Mouse (Mus musculus): ENCODE measurements around the gene Slc22a17. TPM values are rescaled to one million over a fixed set of nuclear protein-coding genes. Genes with fewer than 3 reads are reported as not detected.
"Not testable (repeated sequence)": the region's sequence is repeated elsewhere in the genome, so short reads cannot be mapped to it uniquely, and the experiment has no call there.

Slc22a17 gene
- 114 and 122 TPM in 2 replicates for polyA plus RNA-seq (2016; fragmentation: Nextera tagmentation; extraction: Ambion mirVana)

- peak within 1 kb of the TSS; percentile 94 for H3K9ac ChIP-seq
- H3K36me3 ChIP-seq, result peaks cover 52% of the 10 kb centered on the region
- peak within 1 kb of the TSS; percentile 80 for H3K4me3 ChIP-seq
- H3K4me2 ChIP-seq (replicated peaks), result peak within 1 kb of the TSS; percentile 86
- H3K9me3 ChIP-seq, result no peaks in the 10 kb centered on the region
- H3K4me1 ChIP-seq, result peaks cover 9% of the 10 kb centered on the region
- H3K27ac ChIP-seq, result peak within 1 kb of the TSS; percentile 86
- ATAC-seq (ENCODE audit: insufficient number of reproducible peaks, insufficient read depth, low FRiP score, low TSS enrichment), result peak; percentile 95
- under 1% methylated on average over 21 of the region's 28 CpGs for WGBS
- no peaks in the 10 kb centered on the region for H3K27me3 ChIP-seq
Observed at GRCm38 (mm10) chr14:54912886-54913285, at the start of gene Slc22a17. Slc22a17 (minus strand) TSS chr14:54913132.

- ATAC-seq (ENCODE audit: insufficient number of reproducible peaks, insufficient read depth, low FRiP score, low TSS enrichment), result no peak
- WGBS, result 80% methylated on average over 7 of the region's 7 CpGs
- H3K4me3 ChIP-seq, result no peak overlapping the region
Observed at GRCm38 (mm10) chr14:54962714-54963113, 49.8 kb upstream of the Slc22a17 start.

GRCm38 (mm10) chr14:54961487-54961886, 48.6 kb upstream of the Slc22a17 start:
- Histone ChIP-seq H3K27me3 (no peaks in the 10 kb centered on the region), H3K4me3 (no peak overlapping the region), H3K36me3 (no peaks in the 10 kb centered on the region), H3K9me3 (no peaks in the 10 kb centered on the region), H3K4me2 (replicated peaks) (no peak overlapping the region), H3K4me1 (no peaks in the 10 kb centered on the region), H3K9ac (no peak overlapping the region), H3K27ac (no peak overlapping the region)
- ATAC-seq (ENCODE audit: insufficient number of reproducible peaks, insufficient read depth, low FRiP score, low TSS enrichment), result no peak
- WGBS, result 73% methylated on average over 5 of the region's 5 CpGs

More at GRCm38 (mm10) chr14:54962714-54963113, 49.8 kb upstream of the Slc22a17 start:
- H3K9ac ChIP-seq, result no peak overlapping the region
- no peak overlapping the region for H3K27ac ChIP-seq
- no peaks in the 10 kb centered on the region for H3K4me1 ChIP-seq
- H3K36me3 ChIP-seq, result no peaks in the 10 kb centered on the region
- no peaks in the 10 kb centered on the region for H3K27me3 ChIP-seq
- no peaks in the 10 kb centered on the region for H3K9me3 ChIP-seq
- H3K4me2 ChIP-seq (replicated peaks), result no peak overlapping the region

- no peaks in the 10 kb centered on the region for H3K36me3 ChIP-seq
- H3K9me3 ChIP-seq, result no peaks in the 10 kb centered on the region
- no peak overlapping the region for H3K4me2 ChIP-seq (replicated peaks)
- H3K27me3 ChIP-seq, result no peaks in the 10 kb centered on the region
- H3K27ac ChIP-seq, result no peak overlapping the region
- WGBS, result 68% methylated on average over 10 of the region's 10 CpGs
- H3K4me3 ChIP-seq, result no peak overlapping the region
- ATAC-seq (ENCODE audit: insufficient number of reproducible peaks, insufficient read depth, low FRiP score, low TSS enrichment), result no peak; the same call in 1 of the 2 replicates
- no peaks in the 10 kb centered on the region for H3K4me1 ChIP-seq
- no peak overlapping the region for H3K9ac ChIP-seq
Observed at GRCm38 (mm10) chr14:54960769-54961168, 47.8 kb upstream of the Slc22a17 start.

- H3K4me3 ChIP-seq; H3K27me3 ChIP-seq; H3K4me1 ChIP-seq; H3K36me3 ChIP-seq; H3K27ac ChIP-seq; H3K9ac ChIP-seq; H3K4me2 ChIP-seq (replicated peaks); H3K9me3 ChIP-seq: not testable (repeated sequence)
- peak; percentile 54; the same call in 1 of the 2 replicates for ATAC-seq (ENCODE audit: insufficient number of reproducible peaks, insufficient read depth, low FRiP score, low TSS enrichment)
- 89% methylated on average over 12 of the region's 12 CpGs for WGBS
Observed at GRCm38 (mm10) chr14:54959853-54960613, 47.1 kb upstream of the Slc22a17 start.

- Histone ChIP-seq H3K27ac (no peak overlapping the region), H3K36me3 (no peaks in the 10 kb centered on the region), H3K4me1 (no peaks in the 10 kb centered on the region), H3K4me3 (no peak overlapping the region), H3K9ac (no peak overlapping the region), H3K27me3 (no peaks in the 10 kb centered on the region), H3K9me3 (no peaks in the 10 kb centered on the region), H3K4me2 (replicated peaks) (no peak overlapping the region)
- no peak for ATAC-seq (ENCODE audit: insufficient number of reproducible peaks, insufficient read depth, low FRiP score, low TSS enrichment)
- WGBS, result 93% methylated on average over 3 of the region's 3 CpGs
Observed at GRCm38 (mm10) chr14:54959197-54959596, 46.3 kb upstream of the Slc22a17 start.

- Histone ChIP-seq H3K9ac (no peak overlapping the region), H3K36me3 (no peaks in the 10 kb centered on the region), H3K4me3 (no peak overlapping the region), H3K9me3 (no peaks in the 10 kb centered on the region), H3K27ac (no peak overlapping the region), H3K4me2 (replicated peaks) (no peak overlapping the region), H3K27me3 (no peaks in the 10 kb centered on the region), H3K4me1 (no peaks in the 10 kb centered on the region)
- WGBS, result 83% methylated on average over 4 of the region's 4 CpGs
- ATAC-seq (ENCODE audit: insufficient number of reproducible peaks, insufficient read depth, low FRiP score, low TSS enrichment), result no peak
Observed at GRCm38 (mm10) chr14:54958503-54958902, 45.6 kb upstream of the Slc22a17 start.

- Histone ChIP-seq H3K36me3 (no peaks in the 10 kb centered on the region), H3K27me3 (no peaks in the 10 kb centered on the region), H3K4me2 (replicated peaks) (no peak overlapping the region), H3K4me3 (no peak overlapping the region), H3K9me3 (no peaks in the 10 kb centered on the region), H3K9ac (no peak overlapping the region), H3K4me1 (no peaks in the 10 kb centered on the region), H3K27ac (no peak overlapping the region)
- WGBS, result 87% methylated on average over 9 of the region's 9 CpGs
- no peak for ATAC-seq (ENCODE audit: insufficient number of reproducible peaks, insufficient read depth, low FRiP score, low TSS enrichment)
Observed at GRCm38 (mm10) chr14:54956533-54956932, 43.6 kb upstream of the Slc22a17 start.

GRCm38 (mm10) chr14:54955481-54955880, 42.5 kb upstream of the Slc22a17 start:
- H3K4me1 ChIP-seq, result no peaks in the 10 kb centered on the region
- no peak overlapping the region for H3K4me3 ChIP-seq
- ATAC-seq (ENCODE audit: insufficient number of reproducible peaks, insufficient read depth, low FRiP score, low TSS enrichment), result no peak
- no peak overlapping the region for H3K4me2 ChIP-seq (replicated peaks)
- H3K27ac ChIP-seq, result no peak overlapping the region
- H3K9ac ChIP-seq, result no peak overlapping the region
- WGBS, result 86% methylated on average over 3 of the region's 3 CpGs
- H3K9me3 ChIP-seq, result no peaks in the 10 kb centered on the region
- no peaks in the 10 kb centered on the region for H3K36me3 ChIP-seq
- no peaks in the 10 kb centered on the region for H3K27me3 ChIP-seq

GRCm38 (mm10) chr14:54954474-54954873, 41.5 kb upstream of the Slc22a17 start:
- no peak overlapping the region for H3K9ac ChIP-seq
- H3K4me1 ChIP-seq, result no peaks in the 10 kb centered on the region
- no peak overlapping the region for H3K27ac ChIP-seq
- no peak for ATAC-seq (ENCODE audit: insufficient number of reproducible peaks, insufficient read depth, low FRiP score, low TSS enrichment)
- H3K36me3 ChIP-seq, result no peaks in the 10 kb centered on the region
- H3K9me3 ChIP-seq, result no peaks in the 10 kb centered on the region
- no peak overlapping the region for H3K4me2 ChIP-seq (replicated peaks)
- no peak overlapping the region for H3K4me3 ChIP-seq
- no peaks in the 10 kb centered on the region for H3K27me3 ChIP-seq
- WGBS, result 57% methylated on average over 3 of the region's 3 CpGs

- no peak for ATAC-seq (ENCODE audit: insufficient number of reproducible peaks, insufficient read depth, low FRiP score, low TSS enrichment)
- Histone ChIP-seq H3K4me1 (no peaks in the 10 kb centered on the region), H3K9ac (no peak overlapping the region), H3K9me3 (no peaks in the 10 kb centered on the region), H3K27me3 (no peaks in the 10 kb centered on the region), H3K27ac (no peak overlapping the region), H3K36me3 (no peaks in the 10 kb centered on the region), H3K4me2 (replicated peaks) (no peak overlapping the region), H3K4me3 (no peak overlapping the region)
- WGBS, result 92% methylated on average over 8 of the region's 8 CpGs
Observed at GRCm38 (mm10) chr14:54953664-54954206, 40.8 kb upstream of the Slc22a17 start.

GRCm38 (mm10) chr14:54951587-54951986, 38.7 kb upstream of the Slc22a17 start:
- Histone ChIP-seq H3K27ac (no peak overlapping the region), H3K4me3 (no peak overlapping the region), H3K4me1 (no peaks in the 10 kb centered on the region), H3K4me2 (replicated peaks) (no peak overlapping the region), H3K36me3 (no peaks in the 10 kb centered on the region), H3K27me3 (no peaks in the 10 kb centered on the region), H3K9ac (no peak overlapping the region), H3K9me3 (no peaks in the 10 kb centered on the region)
- 85% methylated on average over 6 of the region's 6 CpGs for WGBS
- ATAC-seq (ENCODE audit: insufficient number of reproducible peaks, insufficient read depth, low FRiP score, low TSS enrichment), result no peak
